Mouse (Mus musculus) gastrocnemius, postnatal 4 days (tissue): ENCODE measurements at regions not wholly inside any gene's neighbourhood (a gene's known extent, or its start where the extent isn't known, plus 50 kb on each side); places are given as distances from the start of the nearest gene placed in this dataset.

Source experiments
- DNase-seq, 2 experiments: peaks; one replicate each; pipeline ENCODE4 v3.0.0; 2021 to 2022; ENCODE audit warnings: low spot score in 2 of 2, mixed read lengths in 2 of 2

- DNase-seq, result peak; percentile 69 to 73
Measured at GRCm38 (mm10) chr2:75137983-75138745, 312.6 kb downstream of the Mtx2 start.

GRCm38 (mm10) chr2:75138746-75139060 lies 313.1 kb downstream of the Mtx2 start:
- DNase-seq, result no peak

- no peak for DNase-seq
Measured at GRCm38 (mm10) chr2:75139544-75139943, 313.9 kb downstream of the Mtx2 start.

GRCm38 (mm10) chr2:75142675-75143074 lies 317.1 kb downstream of the Mtx2 start:
- no peak for DNase-seq

- no peak for DNase-seq
Measured at GRCm38 (mm10) chr2:75144861-75145260, 319.3 kb downstream of the Mtx2 start.

GRCm38 (mm10) chr2:75146256-75146655 lies 320.7 kb downstream of the Mtx2 start:
- no peak for DNase-seq

GRCm38 (mm10) chr2:75147399-75147798 lies 321.8 kb downstream of the Mtx2 start:
- no peak for DNase-seq

- no peak for DNase-seq
Measured at GRCm38 (mm10) chr2:75147967-75148366, 322.4 kb downstream of the Mtx2 start.

GRCm38 (mm10) chr2:75149036-75149435 lies 323.4 kb downstream of the Mtx2 start:
- DNase-seq, result no peak

- DNase-seq, result no peak
Measured at GRCm38 (mm10) chr2:75149562-75149961, 324.0 kb downstream of the Mtx2 start.

- peak; percentile 37 to 64 for DNase-seq
Measured at GRCm38 (mm10) chr2:75150986-75151385, 325.4 kb downstream of the Mtx2 start.

- DNase-seq, result no peak
Measured at GRCm38 (mm10) chr2:75151519-75151918, 325.9 kb downstream of the Mtx2 start.

- DNase-seq, result peak in 1 of 2 experiments; percentile 37
Measured at GRCm38 (mm10) chr2:75152477-75152990, 326.9 kb downstream of the Mtx2 start.

GRCm38 (mm10) chr2:75154448-75154847 lies 328.8 kb downstream of the Mtx2 start:
- DNase-seq, result no peak

GRCm38 (mm10) chr2:75158581-75158980 lies 333.0 kb downstream of the Mtx2 start:
- no peak for DNase-seq

GRCm38 (mm10) chr2:75161075-75161474 lies 335.5 kb downstream of the Mtx2 start:
- no peak for DNase-seq

- DNase-seq, result no peak
Measured at GRCm38 (mm10) chr2:75164987-75165386, 339.4 kb downstream of the Mtx2 start.

- no peak for DNase-seq
Measured at GRCm38 (mm10) chr2:75176267-75176666, 350.7 kb downstream of the Mtx2 start.

GRCm38 (mm10) chr2:75183293-75183692 lies 357.7 kb downstream of the Mtx2 start:
- no peak for DNase-seq

- no peak for DNase-seq
Measured at GRCm38 (mm10) chr2:75202587-75203220, 377.1 kb downstream of the Mtx2 start.

- DNase-seq, result peak in 1 of 2 experiments; percentile 12
Measured at GRCm38 (mm10) chr2:75208821-75209758, 383.5 kb downstream of the Mtx2 start.
